Mouse (Mus musculus) heart, postnatal 0 days (tissue): ENCODE data around the gene Rai14.

Experiments
- CTCF ChIP-seq: IDR thresholded peaks from 2 replicates; pipeline ENCODE4 v1.5.1; 2016; ENCODE audit warnings: antibody characterized with exemption, control low read depth, low read depth
- EP300 ChIP-seq: IDR thresholded peaks from 2 replicates; pipeline ENCODE4 v1.6.1; 2016; ENCODE audit warnings: antibody characterized with exemption, low read depth

GRCm38 (mm10) chr15:10631541-10631940 is 82.9 kb downstream of the Rai14 start:
- TF ChIP-seq CTCF (no peak), EP300 (no peak)
